Mouse (Mus musculus) hindbrain, embryonic 15.5 days (tissue): ENCODE data around the gene Sema3f. TPM values are rescaled to one million over a fixed set of nuclear protein-coding genes. Genes with fewer than 3 reads are reported as not detected.
A peak's percentile ranks its signal among the peaks of the same experiment; 100 is the strongest.

Source experiments
- ATAC-seq: fragments of 200-750 bp; cut with Nextera tagmentation; 2 replicates; pipeline ENCODE4 v1.8.0; 2017; ENCODE audit warnings: low read depth, moderate number of reproducible peaks, moderate TSS enrichment; ENCODE audit not compliant: low FRiP score
- H3K27ac ChIP-seq: fragments of 300-500 bp; sonication (generic); replicated peaks from 2 replicates; pipeline ENCODE4 v1.5.1; 2015; ENCODE audit warnings: mild to moderate bottlenecking, inconsistent platforms
- H3K27me3 ChIP-seq: fragments of 300-500 bp; sonication (generic); 2 replicates; pipeline ENCODE4 v1.6.1; 2015; ENCODE audit warnings: control low read depth, inconsistent platforms
- H3K36me3 ChIP-seq: fragments of 300-500 bp; sonication (generic); 2 replicates; pipeline ENCODE4 v1.6.1; 2015; ENCODE audit warnings: control low read depth, inconsistent platforms
- H3K4me1 ChIP-seq: fragments of 300-500 bp; sonication (generic); replicated peaks from 2 replicates; pipeline ENCODE4 v1.6.1; 2015; ENCODE audit warnings: control low read depth, inconsistent platforms
- H3K4me2 ChIP-seq: fragments of 300-500 bp; sonication (generic); 2 replicates; pipeline ENCODE4 v1.6.1; 2015; ENCODE audit warnings: moderate library complexity, mild to moderate bottlenecking, inconsistent platforms
- H3K4me3 ChIP-seq: fragments of 300-500 bp; sonication (generic); 2 replicates; pipeline ENCODE4 v1.5.1; 2015; ENCODE audit warnings: mild to moderate bottlenecking, inconsistent platforms
- H3K9ac ChIP-seq: fragments of 300-500 bp; sonication (generic); 2 replicates; pipeline ENCODE4 v1.6.1; 2015; ENCODE audit warnings: inconsistent platforms
- H3K9me3 ChIP-seq: fragments of 300-500 bp; sonication (generic); 2 replicates; pipeline ENCODE4 v1.6.1; 2016; ENCODE audit warnings: control low read depth, inconsistent platforms
- WGBS: fragments of 180-500 bp; shearing (Covaris S2); methylation state at CpG from one replicate; pipeline ENCODE4 v1.1.7; 2015; 5-methylcytosine and 5-hydroxymethylcytosine counted together
- polyA plus RNA-seq: library from polyadenylated mRNA; unstranded; fragments of >200 nt; fragmentation: Nextera tagmentation; extraction: Ambion mirVana; gene quantifications from 2 replicates; pipeline ENCODE4 v1.2.1, GENCODE M21; 2015

The Sema3f gene
- polyA plus RNA-seq, 1 experiment from 2014 or later: 14.0 TPM

- H3K4me2 ChIP-seq: peak overlapping the region; percentile 2
- H3K4me1 ChIP-seq: peaks cover 88% of the 10 kb centered on the region
- H3K27ac ChIP-seq: peak overlapping the region; percentile 12
- no peaks in the 10 kb centered on the region for H3K9me3 ChIP-seq
- no peak overlapping the region for H3K9ac ChIP-seq
- 15% methylated on average over 14 of the region's 14 CpGs for WGBS
- no peak for ATAC-seq
- H3K27me3 ChIP-seq: no peaks in the 10 kb centered on the region
- no peaks in the 10 kb centered on the region for H3K36me3 ChIP-seq
- no peak overlapping the region for H3K4me3 ChIP-seq
Observed at GRCm38 (mm10) chr9:107697811-107698521, 12.3 kb downstream of the Sema3f start.

- Histone ChIP-seq H3K36me3 (peaks cover 5% of the 10 kb centered on the region; the same call in 1 of the 2 replicates), H3K9me3 (no peaks in the 10 kb centered on the region), H3K27ac (no peak overlapping the region), H3K4me3 (no peak overlapping the region), H3K9ac (no peak overlapping the region), H3K4me1 (peaks cover 82% of the 10 kb centered on the region), H3K27me3 (no peaks in the 10 kb centered on the region), H3K4me2 (no peak overlapping the region)
- 35% methylated on average over 9 of the region's 9 CpGs for WGBS
- no peak for ATAC-seq
Observed at GRCm38 (mm10) chr9:107696845-107697610, 13.2 kb downstream of the Sema3f start.

GRCm38 (mm10) chr9:107696106-107696479 is 14.2 kb downstream of the Sema3f start:
- Histone ChIP-seq H3K9me3 (no peaks in the 10 kb centered on the region), H3K4me2 (no peak overlapping the region), H3K36me3 (peaks cover 14% of the 10 kb centered on the region), H3K4me3 (no peak overlapping the region), H3K27ac (no peak overlapping the region), H3K4me1 (peaks cover 74% of the 10 kb centered on the region), H3K27me3 (no peaks in the 10 kb centered on the region), H3K9ac (no peak overlapping the region)
- 33% methylated on average over 6 of the region's 6 CpGs for WGBS
- ATAC-seq: no peak

- no peak overlapping the region for H3K9ac ChIP-seq
- no peak overlapping the region for H3K4me3 ChIP-seq
- 77% methylated on average over 12 of the region's 12 CpGs for WGBS
- no peaks in the 10 kb centered on the region for H3K9me3 ChIP-seq
- H3K4me2 ChIP-seq: no peak overlapping the region
- ATAC-seq: no peak
- H3K27ac ChIP-seq: no peak overlapping the region
- peaks cover 17% of the 10 kb centered on the region for H3K36me3 ChIP-seq
- H3K4me1 ChIP-seq: peaks cover 69% of the 10 kb centered on the region
- no peaks in the 10 kb centered on the region for H3K27me3 ChIP-seq
Observed at GRCm38 (mm10) chr9:107695441-107696105, 14.7 kb downstream of the Sema3f start.

- Histone ChIP-seq H3K4me2 (no peak overlapping the region), H3K4me3 (no peak overlapping the region), H3K4me1 (peaks cover 60% of the 10 kb centered on the region), H3K27ac (no peak overlapping the region), H3K9ac (no peak overlapping the region), H3K9me3 (no peaks in the 10 kb centered on the region), H3K36me3 (peaks cover 17% of the 10 kb centered on the region), H3K27me3 (no peaks in the 10 kb centered on the region)
- no peak for ATAC-seq
- 83% methylated on average over 7 of the region's 7 CpGs for WGBS
Observed at GRCm38 (mm10) chr9:107694627-107695026, 15.6 kb downstream of the Sema3f start.

- Histone ChIP-seq H3K4me3 (no peak overlapping the region), H3K9me3 (no peaks in the 10 kb centered on the region), H3K4me1 (peaks cover 48% of the 10 kb centered on the region), H3K9ac (no peak overlapping the region), H3K4me2 (no peak overlapping the region), H3K27me3 (no peaks in the 10 kb centered on the region), H3K36me3 (peaks cover 26% of the 10 kb centered on the region), H3K27ac (no peak overlapping the region)
- no peak for ATAC-seq
- 43% methylated on average over 4 of the region's 4 CpGs for WGBS
Observed at GRCm38 (mm10) chr9:107693433-107693987, 16.8 kb downstream of the Sema3f start.

GRCm38 (mm10) chr9:107692785-107693184 is 17.5 kb downstream of the Sema3f start:
- Histone ChIP-seq H3K9ac (no peak overlapping the region), H3K27me3 (no peaks in the 10 kb centered on the region), H3K36me3 (peaks cover 26% of the 10 kb centered on the region), H3K4me2 (no peak overlapping the region), H3K27ac (no peak overlapping the region), H3K4me1 (peaks cover 41% of the 10 kb centered on the region), H3K4me3 (no peak overlapping the region), H3K9me3 (no peaks in the 10 kb centered on the region)
- ATAC-seq: no peak
- WGBS: 80% methylated on average over 5 of the region's 5 CpGs

GRCm38 (mm10) chr9:107690391-107690790 is 19.9 kb downstream of the Sema3f start:
- Histone ChIP-seq H3K4me3 (no peak overlapping the region), H3K9ac (no peak overlapping the region), H3K27me3 (no peaks in the 10 kb centered on the region), H3K4me2 (no peak overlapping the region), H3K36me3 (peaks cover 26% of the 10 kb centered on the region), H3K9me3 (no peaks in the 10 kb centered on the region), H3K4me1 (peaks cover 23% of the 10 kb centered on the region), H3K27ac (no peak overlapping the region)
- WGBS: 82% methylated on average over 8 of the region's 8 CpGs
- no peak for ATAC-seq

GRCm38 (mm10) chr9:107688939-107689338 is 21.3 kb downstream of the Sema3f start:
- no peak for ATAC-seq
- H3K36me3 ChIP-seq: peaks cover 30% of the 10 kb centered on the region
- peaks cover 13% of the 10 kb centered on the region for H3K4me1 ChIP-seq
- no peak overlapping the region for H3K9ac ChIP-seq
- WGBS: 74% methylated on average over 7 of the region's 7 CpGs
- H3K4me2 ChIP-seq: no peak overlapping the region
- no peak overlapping the region for H3K27ac ChIP-seq
- no peak overlapping the region for H3K4me3 ChIP-seq
- H3K27me3 ChIP-seq: no peaks in the 10 kb centered on the region
- no peaks in the 10 kb centered on the region for H3K9me3 ChIP-seq

GRCm38 (mm10) chr9:107688415-107688814 is 21.9 kb downstream of the Sema3f start:
- no peaks in the 10 kb centered on the region for H3K9me3 ChIP-seq
- H3K4me2 ChIP-seq: no peak overlapping the region
- WGBS: 86% methylated on average over 5 of the region's 5 CpGs
- H3K4me1 ChIP-seq: peaks cover 8% of the 10 kb centered on the region; the same call in 1 of the 2 replicates
- H3K27me3 ChIP-seq: no peaks in the 10 kb centered on the region
- no peak overlapping the region for H3K27ac ChIP-seq
- H3K9ac ChIP-seq: no peak overlapping the region
- peaks cover 31% of the 10 kb centered on the region for H3K36me3 ChIP-seq
- H3K4me3 ChIP-seq: no peak overlapping the region
- no peak for ATAC-seq

- no peak overlapping the region for H3K27ac ChIP-seq
- ATAC-seq: peak; percentile 55; the same call in 1 of the 2 replicates
Observed at GRCm38 (mm10) chr9:107685231-107685981, 24.9 kb downstream of the Sema3f start.

More at GRCm38 (mm10) chr9:107685231-107685981, 24.9 kb downstream of the Sema3f start:
- H3K9ac ChIP-seq: no peak overlapping the region
- H3K9me3 ChIP-seq: no peaks in the 10 kb centered on the region
- H3K4me2 ChIP-seq: no peak overlapping the region
- H3K4me1 ChIP-seq: no peaks in the 10 kb centered on the region
- 30% methylated on average over 17 of the region's 17 CpGs for WGBS
- no peak overlapping the region for H3K4me3 ChIP-seq
- H3K36me3 ChIP-seq: peaks cover 15% of the 10 kb centered on the region
- no peaks in the 10 kb centered on the region for H3K27me3 ChIP-seq
